Mouse (Mus musculus): ENCODE results near the gene Gm20388. TPM values are rescaled to one million over a fixed set of nuclear protein-coding genes. Genes with fewer than 3 reads are reported as not detected.

Gm20388 gene
- polyA plus RNA-seq, 1 experiment from 2014 or later, result 7.4 TPM

DNA sequence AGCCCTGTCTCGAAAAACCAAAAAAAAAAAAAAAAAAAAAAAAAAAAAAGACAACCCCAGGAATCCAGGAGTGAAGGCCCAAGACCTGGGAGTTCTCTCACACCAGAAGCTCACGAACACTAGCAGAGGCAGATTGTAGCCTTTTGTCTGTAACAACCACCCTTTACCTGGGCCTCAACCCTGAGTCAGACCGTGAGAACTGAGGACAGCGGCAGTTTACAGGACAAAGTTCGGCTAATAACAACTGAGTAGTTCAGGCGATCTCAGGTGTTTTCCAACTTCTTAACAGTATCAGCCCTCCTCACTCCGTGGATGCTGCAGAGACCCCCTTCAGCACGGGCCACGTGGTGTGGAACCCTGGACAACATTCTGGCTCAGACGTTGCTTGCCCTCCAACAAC, 2676.1 kb downstream of the Gm20388 start:
- Histone ChIP-seq H3K9ac (ENCODE audit: low read length) (no peak overlapping the region), H3K27me3 (ENCODE audit: control insufficient read depth, insufficient read depth, low read length) (no peaks in the 10 kb centered on the region), H3K4me2 (ENCODE audit: low read depth, low read length) (no peak overlapping the region), H3K36me3 (ENCODE audit: control insufficient read depth, insufficient read depth, low read length) (no peaks in the 10 kb centered on the region), H3K9me3 (replicated peaks; ENCODE audit: control insufficient read depth, low read length) (no peaks in the 10 kb centered on the region), H3K27ac (ENCODE audit: low read length) (no peak overlapping the region), H3K4me3 (replicated peaks; ENCODE audit: low read length) (no peak overlapping the region), H3K4me1 (ENCODE audit: control insufficient read depth, insufficient read depth, low read length) (no peaks in the 10 kb centered on the region; the same call in 1 of the 2 replicates)
- no peak for ATAC-seq (ENCODE audit: insufficient read depth, low FRiP score)
- WGBS, result 74% methylated on average over 10 of the region's 10 CpGs

DNA sequence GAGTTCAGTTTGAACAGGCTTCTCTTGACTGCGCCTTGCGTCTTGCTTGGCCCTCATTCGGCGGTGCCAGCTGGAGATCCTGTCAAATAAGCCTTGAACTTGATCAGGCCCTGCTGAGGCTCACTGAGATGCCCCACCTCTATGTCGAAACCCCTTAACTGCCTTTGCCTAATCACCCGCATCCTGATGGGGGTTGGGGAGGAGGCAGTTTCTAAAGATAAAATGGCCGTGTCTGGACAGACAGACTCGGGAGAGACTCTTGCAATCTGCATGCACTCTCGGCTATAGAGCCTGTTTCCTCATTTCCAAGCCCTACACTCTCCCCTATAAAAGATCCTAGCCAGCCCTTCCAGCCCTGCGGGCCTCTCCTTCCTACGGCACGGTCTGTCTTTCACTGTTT, 2682.6 kb downstream of the Gm20388 start:
- H3K4me3 ChIP-seq (replicated peaks; ENCODE audit: low read length), result no peak overlapping the region
- no peaks in the 10 kb centered on the region for H3K4me1 ChIP-seq (ENCODE audit: control insufficient read depth, insufficient read depth, low read length)
- no peaks in the 10 kb centered on the region for H3K36me3 ChIP-seq (ENCODE audit: control insufficient read depth, insufficient read depth, low read length)
- H3K27ac ChIP-seq (ENCODE audit: low read length), result no peak overlapping the region
- H3K9me3 ChIP-seq (replicated peaks; ENCODE audit: control insufficient read depth, low read length), result no peaks in the 10 kb centered on the region
- WGBS, result 66% methylated on average over 12 of the region's 12 CpGs
- H3K4me2 ChIP-seq (ENCODE audit: low read depth, low read length), result no peak overlapping the region
- H3K27me3 ChIP-seq (ENCODE audit: control insufficient read depth, insufficient read depth, low read length), result no peaks in the 10 kb centered on the region
- no peak for ATAC-seq (ENCODE audit: insufficient read depth, low FRiP score)
- no peak overlapping the region for H3K9ac ChIP-seq (ENCODE audit: low read length)

DNA sequence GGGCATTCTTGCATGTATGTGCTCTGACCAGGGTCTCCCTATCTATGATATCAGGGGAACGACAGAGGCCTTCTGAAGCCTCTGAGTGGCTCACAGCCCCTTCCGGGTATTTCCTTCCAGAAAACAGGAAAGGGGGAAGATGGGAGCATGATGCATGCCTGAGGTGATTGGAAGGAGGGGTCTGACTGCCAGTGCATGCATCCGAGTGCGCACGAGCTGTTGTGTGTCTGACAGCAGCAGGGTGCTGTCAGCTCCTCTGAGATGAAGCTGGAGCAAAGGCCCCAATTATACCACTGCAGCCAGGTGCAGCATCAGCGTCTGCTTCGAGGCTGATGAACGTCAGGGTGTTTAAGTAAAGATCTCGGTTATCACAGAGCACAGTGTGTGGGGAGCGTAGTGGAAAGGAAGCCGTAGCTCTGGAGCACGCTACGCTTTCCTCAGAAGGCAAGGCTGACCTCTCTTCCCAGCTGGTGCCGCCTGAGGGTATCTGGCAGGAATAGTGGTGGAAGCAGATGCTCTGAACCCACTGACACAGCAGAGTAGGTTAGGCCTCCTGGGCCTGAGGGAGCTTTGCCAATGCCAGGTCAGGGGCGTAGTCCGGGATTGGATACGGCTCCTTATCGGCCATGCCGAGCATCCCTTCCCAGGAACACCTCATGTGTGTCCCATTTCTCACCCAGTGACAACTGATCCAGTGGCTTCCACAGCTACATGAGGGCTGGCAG, 2683.3 kb downstream of the Gm20388 start:
- Histone ChIP-seq H3K4me3 (replicated peaks; ENCODE audit: low read length) (no peak overlapping the region), H3K4me1 (ENCODE audit: control insufficient read depth, insufficient read depth, low read length) (no peaks in the 10 kb centered on the region), H3K4me2 (ENCODE audit: low read depth, low read length) (no peak overlapping the region), H3K9ac (ENCODE audit: low read length) (no peak overlapping the region), H3K9me3 (replicated peaks; ENCODE audit: control insufficient read depth, low read length) (no peaks in the 10 kb centered on the region), H3K36me3 (ENCODE audit: control insufficient read depth, insufficient read depth, low read length) (no peaks in the 10 kb centered on the region), H3K27ac (ENCODE audit: low read length) (no peak overlapping the region), H3K27me3 (ENCODE audit: control insufficient read depth, insufficient read depth, low read length) (no peaks in the 10 kb centered on the region)
- ATAC-seq (ENCODE audit: insufficient read depth, low FRiP score), result no peak
- 80% methylated on average over 19 of the region's 19 CpGs for WGBS

DNA sequence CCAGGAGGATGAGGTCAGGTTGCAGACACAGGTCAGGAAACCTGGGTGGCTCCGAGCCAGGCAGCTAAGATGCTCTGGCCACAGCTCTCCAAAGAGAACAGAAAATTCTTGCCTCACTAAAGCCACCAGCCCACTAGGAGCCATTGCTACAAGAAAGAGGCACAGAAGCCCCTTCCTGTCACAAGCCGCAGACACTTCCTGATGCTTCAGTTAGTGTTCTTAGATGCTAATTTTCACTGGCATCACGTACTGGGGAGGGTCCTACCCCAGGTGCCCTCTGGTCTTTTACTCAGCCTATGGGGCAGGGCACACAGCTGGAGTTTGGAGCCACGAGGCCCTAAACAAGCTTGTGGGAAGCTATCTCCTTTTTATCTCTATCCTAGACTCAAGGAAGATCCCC, 2685.4 kb downstream of the Gm20388 start:
- WGBS, result 60% methylated on average over 4 of the region's 4 CpGs
- H3K4me3 ChIP-seq (replicated peaks; ENCODE audit: low read length), result no peak overlapping the region
- H3K9me3 ChIP-seq (replicated peaks; ENCODE audit: control insufficient read depth, low read length), result no peaks in the 10 kb centered on the region
- no peak overlapping the region for H3K4me2 ChIP-seq (ENCODE audit: low read depth, low read length)
- H3K4me1 ChIP-seq (ENCODE audit: control insufficient read depth, insufficient read depth, low read length), result no peaks in the 10 kb centered on the region
- no peak overlapping the region for H3K27ac ChIP-seq (ENCODE audit: low read length)
- H3K9ac ChIP-seq (ENCODE audit: low read length), result no peak overlapping the region
- no peaks in the 10 kb centered on the region for H3K36me3 ChIP-seq (ENCODE audit: control insufficient read depth, insufficient read depth, low read length)
- H3K27me3 ChIP-seq (ENCODE audit: control insufficient read depth, insufficient read depth, low read length), result no peaks in the 10 kb centered on the region
- no peak for ATAC-seq (ENCODE audit: insufficient read depth, low FRiP score)

DNA sequence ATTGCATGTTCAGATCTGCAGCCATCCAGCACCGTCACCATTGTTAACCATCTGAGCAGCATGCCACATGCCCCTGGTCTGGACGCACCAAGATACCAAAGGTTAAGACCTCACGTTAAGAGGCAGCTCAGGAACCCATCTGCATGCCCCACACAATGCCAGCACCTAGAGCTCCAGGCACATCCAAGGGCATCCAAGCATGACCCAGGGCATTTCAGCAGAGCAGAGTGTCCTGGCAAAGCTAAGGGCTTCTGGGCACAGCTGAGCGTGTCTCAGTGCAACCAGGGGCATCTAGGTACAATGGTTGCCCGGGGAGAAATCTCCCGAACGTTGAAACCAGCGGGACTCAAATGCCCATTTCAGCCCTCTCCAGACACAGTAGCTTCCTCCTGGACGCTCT, 2690.0 kb downstream of the Gm20388 start:
- WGBS, result 94% methylated on average over 9 of the region's 9 CpGs
- Histone ChIP-seq H3K4me2 (ENCODE audit: low read depth, low read length) (no peak overlapping the region), H3K4me3 (replicated peaks; ENCODE audit: low read length) (no peak overlapping the region), H3K9me3 (replicated peaks; ENCODE audit: control insufficient read depth, low read length) (no peaks in the 10 kb centered on the region), H3K36me3 (ENCODE audit: control insufficient read depth, insufficient read depth, low read length) (no peaks in the 10 kb centered on the region), H3K27me3 (ENCODE audit: control insufficient read depth, insufficient read depth, low read length) (no peaks in the 10 kb centered on the region), H3K9ac (ENCODE audit: low read length) (no peak overlapping the region), H3K4me1 (ENCODE audit: control insufficient read depth, insufficient read depth, low read length) (no peaks in the 10 kb centered on the region), H3K27ac (ENCODE audit: low read length) (no peak overlapping the region)
- ATAC-seq (ENCODE audit: insufficient read depth, low FRiP score), result no peak

DNA sequence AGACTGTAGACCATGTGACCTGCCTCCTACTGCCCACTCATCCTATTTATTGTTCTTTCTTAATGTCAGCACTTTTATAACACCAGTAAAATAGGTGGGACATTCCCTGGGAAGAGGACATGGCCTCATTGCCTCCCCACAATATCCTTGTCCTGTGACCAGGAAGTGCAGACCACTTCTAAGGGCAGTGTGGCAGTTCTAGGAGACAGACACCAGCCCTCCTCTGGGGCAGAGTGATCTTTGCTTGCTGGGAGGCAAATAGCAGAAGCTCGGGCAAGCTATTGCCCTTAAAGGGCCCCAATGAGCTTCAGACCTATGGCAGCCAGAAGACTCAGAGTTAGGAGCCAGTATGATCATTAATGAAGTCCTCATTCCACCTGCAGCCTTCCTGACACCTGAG, 2694.0 kb downstream of the Gm20388 start:
- no peaks in the 10 kb centered on the region for H3K36me3 ChIP-seq (ENCODE audit: control insufficient read depth, insufficient read depth, low read length)
- no peak overlapping the region for H3K27ac ChIP-seq (ENCODE audit: low read length)
- H3K9me3 ChIP-seq (replicated peaks; ENCODE audit: control insufficient read depth, low read length), result no peaks in the 10 kb centered on the region
- H3K27me3 ChIP-seq (ENCODE audit: control insufficient read depth, insufficient read depth, low read length), result no peaks in the 10 kb centered on the region
- H3K4me3 ChIP-seq (replicated peaks; ENCODE audit: low read length), result no peak overlapping the region
- no peak overlapping the region for H3K4me2 ChIP-seq (ENCODE audit: low read depth, low read length)
- ATAC-seq (ENCODE audit: insufficient read depth, low FRiP score), result no peak
- 59% methylated on average over 1 of the region's 1 CpGs for WGBS
- no peak overlapping the region for H3K9ac ChIP-seq (ENCODE audit: low read length)
- peaks cover 3% of the 10 kb centered on the region; the same call in 1 of the 2 replicates for H3K4me1 ChIP-seq (ENCODE audit: control insufficient read depth, insufficient read depth, low read length)

DNA sequence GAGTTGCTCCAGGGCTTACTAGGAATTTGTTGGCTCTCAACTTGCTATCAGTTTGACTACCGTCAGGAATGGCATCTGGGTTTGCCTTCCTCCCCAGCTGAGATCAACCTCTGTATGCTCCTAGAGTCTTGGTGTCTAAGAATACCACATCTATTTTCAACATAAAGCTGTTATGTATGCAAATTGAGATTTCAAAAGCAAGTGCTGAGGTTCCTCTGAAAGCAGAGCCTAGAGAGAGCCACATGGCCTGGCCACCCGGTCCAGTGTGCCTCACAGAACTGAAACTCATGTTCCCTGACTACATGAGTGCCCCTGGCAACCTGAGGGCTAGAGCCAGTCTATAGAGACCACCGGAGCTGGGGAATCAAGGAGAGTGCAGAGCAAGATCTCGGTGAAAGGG, 2694.7 kb downstream of the Gm20388 start:
- WGBS, result 77% methylated on average over 4 of the region's 4 CpGs
- ATAC-seq (ENCODE audit: insufficient read depth, low FRiP score), result no peak

DNA sequence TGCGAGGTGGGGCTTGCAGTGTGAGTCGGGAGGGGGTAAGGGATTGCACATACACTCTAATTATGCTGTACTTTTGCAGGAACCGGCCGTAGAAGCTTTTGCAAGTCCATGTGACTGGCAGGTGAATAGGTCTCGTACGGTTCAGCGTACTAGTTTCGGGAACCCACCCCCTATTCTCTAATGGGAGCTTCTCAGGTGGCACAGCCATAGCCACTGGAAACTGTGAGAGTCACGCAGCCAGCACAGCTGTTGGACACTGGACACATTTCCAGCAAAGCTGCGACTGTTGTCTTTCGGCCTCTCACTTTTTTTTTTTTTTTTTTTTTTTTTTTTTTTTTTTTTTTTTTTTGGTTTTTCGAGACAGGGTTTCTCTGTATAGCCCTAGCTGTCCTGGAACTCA, 2696.2 kb downstream of the Gm20388 start:
- Histone ChIP-seq H3K36me3 (ENCODE audit: control insufficient read depth, insufficient read depth, low read length) (no peaks in the 10 kb centered on the region), H3K9me3 (replicated peaks; ENCODE audit: control insufficient read depth, low read length) (no peaks in the 10 kb centered on the region), H3K4me1 (ENCODE audit: control insufficient read depth, insufficient read depth, low read length) (peaks cover 8% of the 10 kb centered on the region; the same call in 1 of the 2 replicates), H3K27ac (ENCODE audit: low read length) (no peak overlapping the region), H3K27me3 (ENCODE audit: control insufficient read depth, insufficient read depth, low read length) (no peaks in the 10 kb centered on the region), H3K4me2 (ENCODE audit: low read depth, low read length) (no peak overlapping the region), H3K4me3 (replicated peaks; ENCODE audit: low read length) (no peak overlapping the region), H3K9ac (ENCODE audit: low read length) (no peak overlapping the region)
- 81% methylated on average over 11 of the region's 12 CpGs for WGBS
- no peak for ATAC-seq (ENCODE audit: insufficient read depth, low FRiP score)

More for the DNA sequence above, 2694.7 kb downstream of the Gm20388 start:
- Histone ChIP-seq H3K27ac (ENCODE audit: low read length) (no peak overlapping the region), H3K9me3 (replicated peaks; ENCODE audit: control insufficient read depth, low read length) (no peaks in the 10 kb centered on the region), H3K4me1 (ENCODE audit: control insufficient read depth, insufficient read depth, low read length) (peaks cover 3% of the 10 kb centered on the region; the same call in 1 of the 2 replicates), H3K36me3 (ENCODE audit: control insufficient read depth, insufficient read depth, low read length) (no peaks in the 10 kb centered on the region), H3K9ac (ENCODE audit: low read length) (no peak overlapping the region), H3K4me3 (replicated peaks; ENCODE audit: low read length) (no peak overlapping the region), H3K27me3 (ENCODE audit: control insufficient read depth, insufficient read depth, low read length) (no peaks in the 10 kb centered on the region), H3K4me2 (ENCODE audit: low read depth, low read length) (no peak overlapping the region)

DNA sequence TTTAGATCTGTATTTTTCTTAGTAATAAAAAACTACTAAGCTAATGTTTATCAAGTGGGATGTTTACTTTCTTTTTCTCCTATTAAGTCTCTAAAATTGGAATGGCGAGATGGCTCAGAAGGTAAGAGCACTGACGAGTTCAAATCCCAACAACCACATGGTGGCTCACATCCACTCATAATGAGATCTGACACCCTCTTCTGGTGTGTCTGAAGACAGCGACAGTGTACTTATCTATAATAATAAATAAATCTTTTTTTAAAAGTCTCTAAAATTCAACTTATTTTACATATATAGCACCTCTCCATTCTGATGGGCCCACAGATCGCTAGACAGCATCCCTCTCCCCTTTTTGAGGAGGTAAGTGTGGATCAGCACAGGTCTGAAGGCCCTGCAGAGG, 2699.6 kb downstream of the Gm20388 start:
- H3K4me2 ChIP-seq (ENCODE audit: low read depth, low read length), result peak overlapping the region; percentile 66; the same call in 1 of the 2 replicates
- 53% methylated on average over 4 of the region's 4 CpGs for WGBS
- H3K27ac ChIP-seq (ENCODE audit: low read length), result no peak overlapping the region
- H3K4me3 ChIP-seq (replicated peaks; ENCODE audit: low read length), result no peak overlapping the region
- no peak for ATAC-seq (ENCODE audit: insufficient read depth, low FRiP score)
- H3K36me3 ChIP-seq (ENCODE audit: control insufficient read depth, insufficient read depth, low read length), result no peaks in the 10 kb centered on the region
- no peak overlapping the region; the same call in 1 of the 2 replicates for H3K9ac ChIP-seq (ENCODE audit: low read length)
- H3K4me1 ChIP-seq (ENCODE audit: control insufficient read depth, insufficient read depth, low read length), result peaks cover 13% of the 10 kb centered on the region; the same call in 1 of the 2 replicates
- H3K27me3 ChIP-seq (ENCODE audit: control insufficient read depth, insufficient read depth, low read length), result no peaks in the 10 kb centered on the region
- no peaks in the 10 kb centered on the region for H3K9me3 ChIP-seq (replicated peaks; ENCODE audit: control insufficient read depth, low read length)
